Mouse (Mus musculus): Measurements from ENCODE around the gene Sugt1. TPM values are rescaled to one million over a fixed set of nuclear protein-coding genes. Genes with fewer than 3 reads are reported as not detected.
A peak's percentile ranks its signal among the peaks of the same experiment; 100 is the strongest.

Sugt1 gene
- polyA plus RNA-seq, 1 experiment from 2014 or later, result 165 TPM

- Histone ChIP-seq H3K4me1 (ENCODE audit: control insufficient read depth, insufficient read depth, low read length) (no peaks in the 10 kb centered on the region), H3K36me3 (ENCODE audit: control insufficient read depth, insufficient read depth, low read length) (no peaks in the 10 kb centered on the region), H3K9me3 (ENCODE audit: control insufficient read depth, low read length) (no peaks in the 10 kb centered on the region), H3K4me3 (ENCODE audit: low read depth, low read length) (no peak overlapping the region), H3K27me3 (ENCODE audit: control insufficient read depth, insufficient read depth, low read length) (no peaks in the 10 kb centered on the region), H3K9ac (ENCODE audit: low read length) (no peak overlapping the region), H3K4me2 (ENCODE audit: low read depth, severe bottlenecking) (no peak overlapping the region), H3K27ac (replicated peaks; ENCODE audit: low read depth, low read length) (no peak overlapping the region; the same call in none of the 2 replicates)
- DNase-seq (ENCODE audit: low spot score) (no peak), ATAC-seq (ENCODE audit: insufficient number of reproducible peaks, low FRiP score, low TSS enrichment, low read depth) (peak; percentile 67; the same call in 1 of the 2 replicates)
- 54% methylated on average over 15 of the region's 15 CpGs for WGBS
Measured at GRCm38 (mm10) chr14:79677108-79677753, 89.7 kb downstream of the Sugt1 start.

- Histone ChIP-seq H3K36me3 (ENCODE audit: control insufficient read depth, insufficient read depth, low read length) (no peaks in the 10 kb centered on the region), H3K27ac (replicated peaks; ENCODE audit: low read depth, low read length) (peak overlapping the region; percentile 24; the same call in 1 of the 2 replicates), H3K4me2 (ENCODE audit: low read depth, severe bottlenecking) (no peak overlapping the region), H3K4me3 (ENCODE audit: low read depth, low read length) (no peak overlapping the region), H3K4me1 (ENCODE audit: control insufficient read depth, insufficient read depth, low read length) (no peaks in the 10 kb centered on the region), H3K27me3 (ENCODE audit: control insufficient read depth, insufficient read depth, low read length) (no peaks in the 10 kb centered on the region), H3K9ac (ENCODE audit: low read length) (no peak overlapping the region), H3K9me3 (ENCODE audit: control insufficient read depth, low read length) (no peaks in the 10 kb centered on the region)
- 62% methylated on average over 14 of the region's 14 CpGs for WGBS
- ATAC-seq (ENCODE audit: insufficient number of reproducible peaks, low FRiP score, low TSS enrichment, low read depth), result peak; percentile 66
- peak; percentile 32 for DNase-seq (ENCODE audit: low spot score)
Measured at GRCm38 (mm10) chr14:79677891-79678687, 90.6 kb downstream of the Sugt1 start.

- H3K4me3 ChIP-seq (ENCODE audit: low read depth, low read length), result no peak overlapping the region
- no peaks in the 10 kb centered on the region for H3K4me1 ChIP-seq (ENCODE audit: control insufficient read depth, insufficient read depth, low read length)
- H3K27ac ChIP-seq (replicated peaks; ENCODE audit: low read depth, low read length), result no peak overlapping the region
- 83% methylated on average over 5 of the region's 5 CpGs for WGBS
- no peaks in the 10 kb centered on the region for H3K36me3 ChIP-seq (ENCODE audit: control insufficient read depth, insufficient read depth, low read length)
- H3K9me3 ChIP-seq (ENCODE audit: control insufficient read depth, low read length), result no peaks in the 10 kb centered on the region
- H3K9ac ChIP-seq (ENCODE audit: low read length), result no peak overlapping the region
- H3K27me3 ChIP-seq (ENCODE audit: control insufficient read depth, insufficient read depth, low read length), result no peaks in the 10 kb centered on the region
- ATAC-seq (ENCODE audit: insufficient number of reproducible peaks, low FRiP score, low TSS enrichment, low read depth) (no peak), DNase-seq (ENCODE audit: low spot score) (no peak)
- no peak overlapping the region for H3K4me2 ChIP-seq (ENCODE audit: low read depth, severe bottlenecking)
Measured at GRCm38 (mm10) chr14:79680652-79681051, 93.2 kb downstream of the Sugt1 start.

Small RNA genes within 50 kb of the gene (microRNA-seq; reads per million reads assigned to microRNA genes)
- gene Gm27857, result not detected

Other genes starting within 250 kb of the Sugt1 start
- gene Naa16, start 196.9 kb upstream of the Sugt1 start, polyA plus RNA-seq (2014; fragmentation: Nextera tagmentation; extraction: Ambion mirVana), result 49.1 and 51.5 TPM in 2 replicates
- gene Mtrf1, start 189.9 kb upstream of the Sugt1 start, polyA plus RNA-seq (2014; fragmentation: Nextera tagmentation; extraction: Ambion mirVana), result 9.0 and 9.9 TPM in 2 replicates
- gene Kbtbd7, start 161.2 kb upstream of the Sugt1 start, polyA plus RNA-seq (2014; fragmentation: Nextera tagmentation; extraction: Ambion mirVana), result 18.7 and 20.8 TPM in 2 replicates
- gene Kbtbd6, start 135.9 kb upstream of the Sugt1 start, polyA plus RNA-seq (2014; fragmentation: Nextera tagmentation; extraction: Ambion mirVana), result 5.8 and 7.3 TPM in 2 replicates
- gene Elf1, start 106.5 kb upstream of the Sugt1 start, polyA plus RNA-seq (2014; fragmentation: Nextera tagmentation; extraction: Ambion mirVana), result 7.5 and 7.8 TPM in 2 replicates
- 58.9 and 59.4 TPM in 2 replicates for gene Wbp4, start 106.2 kb upstream of the Sugt1 start, polyA plus RNA-seq (2014; fragmentation: Nextera tagmentation; extraction: Ambion mirVana)
- 15.2 and 18.9 TPM in 2 replicates for gene Cnmd, start 74.5 kb downstream of the Sugt1 start, polyA plus RNA-seq (2014; fragmentation: Nextera tagmentation; extraction: Ambion mirVana)
- gene Pcdh8, start 183.6 kb downstream of the Sugt1 start, polyA plus RNA-seq (2014; fragmentation: Nextera tagmentation; extraction: Ambion mirVana), result 3.5 and 4.6 TPM in 2 replicates

Data from limb, embryonic 11.5 days (tissue).